Mouse (Mus musculus): ENCODE results near the gene Smug1. TPM values are rescaled to one million over a fixed set of nuclear protein-coding genes. Genes with fewer than 3 reads are reported as not detected.

The Smug1 gene
- polyA plus RNA-seq, 2 experiments = 18.2 to 18.6 TPM

DNA sequence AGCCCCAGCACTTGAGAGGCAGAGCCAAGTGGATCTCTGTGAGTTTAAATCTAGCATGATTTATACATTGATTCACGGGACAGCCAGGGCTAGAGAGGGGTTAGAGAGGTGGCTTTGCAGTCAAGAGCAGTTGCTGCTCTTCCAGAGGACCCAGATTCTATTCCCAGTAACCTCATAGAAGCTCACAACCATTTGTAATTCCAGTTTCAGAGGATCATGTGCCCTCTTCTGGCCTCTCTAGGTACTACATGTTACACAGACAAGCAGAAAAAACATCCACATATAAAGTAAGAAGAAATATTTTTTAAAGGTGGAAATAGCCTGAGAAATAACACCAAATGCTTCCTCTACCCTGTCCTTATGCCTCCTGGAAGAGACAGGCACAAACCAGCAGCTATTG, 36.2 kb downstream of the Smug1 start:
- ATAC-seq (ENCODE audit: low FRiP score, low read depth) (no peak), DNase-seq (ENCODE audit: low spot score) (no peak)
- no peak for TF ChIP-seq POLR2A (IDR thresholded peaks at IDR 0.05; ENCODE audit: borderline replicate concordance, extremely low read depth, insufficient read depth, insufficient read length)
- no peak overlapping the region for H3K4me2 ChIP-seq (replicated peaks; ENCODE audit: low read depth, low read length, severe bottlenecking)
- H3K9ac ChIP-seq (ENCODE audit: low read depth, low read length, severe bottlenecking) = no peak overlapping the region
- no peaks in the 10 kb centered on the region for H3K36me3 ChIP-seq (ENCODE audit: control insufficient read depth, insufficient read depth, low read length)
- H3K9me3 ChIP-seq (ENCODE audit: control insufficient read depth, low read length) = no peaks in the 10 kb centered on the region
- H3K4me3 ChIP-seq (replicated peaks; ENCODE audit: low read length) = no peak overlapping the region
- peaks cover 39% of the 10 kb centered on the region for H3K4me1 ChIP-seq (ENCODE audit: control insufficient read depth, insufficient read depth, low read length)
- WGBS = 65% methylated on average over 1 of the region's 1 CpGs
- no peaks in the 10 kb centered on the region for H3K27me3 ChIP-seq (ENCODE audit: control insufficient read depth, insufficient read depth, low read length)
- H3K27ac ChIP-seq (replicated peaks; ENCODE audit: low read depth, low read length) = no peak overlapping the region

DNA sequence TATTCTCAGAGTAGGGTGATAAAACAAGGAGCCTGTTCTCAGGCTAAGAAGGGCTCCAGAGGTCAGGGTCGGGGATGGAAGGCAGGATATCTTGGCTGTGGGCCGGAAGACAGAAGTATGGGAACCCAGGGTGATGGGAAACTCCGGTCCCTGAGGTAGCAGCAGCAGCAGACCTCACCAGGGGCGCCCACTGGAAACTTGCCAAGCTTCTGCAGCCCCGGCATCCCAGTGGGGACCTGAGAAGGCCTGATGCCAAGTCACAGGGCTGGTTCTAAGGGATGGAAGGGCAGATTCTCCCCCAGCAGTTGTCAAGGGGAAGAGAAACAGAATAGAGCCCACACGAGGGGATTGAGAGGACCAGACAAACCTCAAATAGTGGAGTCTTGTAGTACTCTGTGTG, 37.6 kb downstream of the Smug1 start:
- Histone ChIP-seq H3K27me3 (ENCODE audit: control insufficient read depth, insufficient read depth, low read length) (no peaks in the 10 kb centered on the region), H3K4me2 (replicated peaks; ENCODE audit: low read depth, low read length, severe bottlenecking) (peak overlapping the region; percentile 5; the same call in 1 of the 2 replicates), H3K4me3 (replicated peaks; ENCODE audit: low read length) (no peak overlapping the region), H3K9me3 (ENCODE audit: control insufficient read depth, low read length) (no peaks in the 10 kb centered on the region), H3K27ac (replicated peaks; ENCODE audit: low read depth, low read length) (no peak overlapping the region), H3K36me3 (ENCODE audit: control insufficient read depth, insufficient read depth, low read length) (no peaks in the 10 kb centered on the region), H3K9ac (ENCODE audit: low read depth, low read length, severe bottlenecking) (peak overlapping the region; percentile 25; the same call in 1 of the 2 replicates), H3K4me1 (ENCODE audit: control insufficient read depth, insufficient read depth, low read length) (peaks cover 25% of the 10 kb centered on the region)
- DNase-seq (ENCODE audit: low spot score) = no peak
- 21% methylated on average over 6 of the region's 6 CpGs for WGBS
- TF ChIP-seq POLR2A (IDR thresholded peaks at IDR 0.05; ENCODE audit: borderline replicate concordance, extremely low read depth, insufficient read depth, insufficient read length) = no peak
- ATAC-seq (ENCODE audit: low FRiP score, low read depth) = no peak

DNA sequence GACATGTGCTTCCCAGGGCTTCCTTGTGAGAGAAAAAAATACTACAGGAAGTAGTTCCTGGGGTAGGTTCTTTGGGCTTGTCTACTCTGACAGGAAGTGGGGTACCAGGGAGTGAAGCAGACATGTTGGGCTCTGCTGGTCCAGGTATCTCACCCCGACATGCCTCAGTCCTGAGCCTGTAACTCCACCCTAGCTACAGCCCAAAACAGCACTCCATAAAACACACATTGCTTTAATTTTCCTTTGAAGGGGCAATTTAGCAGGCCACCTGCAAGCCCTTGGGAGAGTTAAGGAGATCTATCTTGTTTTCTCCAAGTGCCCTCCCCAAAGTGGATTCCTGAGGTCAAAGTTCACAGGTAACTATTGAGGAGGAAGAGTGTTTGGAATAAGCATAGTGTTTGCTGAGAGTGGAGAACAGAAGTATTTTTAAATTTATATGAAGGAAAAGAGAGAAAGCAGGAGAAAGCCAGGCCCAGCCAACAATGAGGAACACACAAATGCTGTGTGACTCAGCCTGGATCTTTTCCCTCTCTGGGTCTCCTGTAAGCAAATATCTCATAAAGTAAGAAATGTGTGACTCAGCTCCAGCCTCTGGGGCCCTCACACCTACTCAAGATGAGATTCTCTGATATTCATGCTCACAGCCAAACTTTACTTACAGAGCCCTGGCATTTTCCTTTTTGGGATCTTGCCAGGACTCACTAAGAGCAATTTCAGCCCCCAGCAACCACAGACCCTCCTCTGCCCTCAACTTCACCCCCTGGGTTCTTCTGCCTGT, 38.6 kb downstream of the Smug1 start:
- ATAC-seq (ENCODE audit: low FRiP score, low read depth) (peak; percentile 45), DNase-seq (ENCODE audit: low spot score) (peak; percentile 72)
- Histone ChIP-seq H3K9me3 (ENCODE audit: control insufficient read depth, low read length) (no peaks in the 10 kb centered on the region), H3K4me1 (ENCODE audit: control insufficient read depth, insufficient read depth, low read length) (peaks cover 24% of the 10 kb centered on the region), H3K27me3 (ENCODE audit: control insufficient read depth, insufficient read depth, low read length) (no peaks in the 10 kb centered on the region), H3K27ac (replicated peaks; ENCODE audit: low read depth, low read length) (0 out of 2 replicates have a peak overlapping the region, but pooled peaks have one; percentile 8), H3K4me2 (replicated peaks; ENCODE audit: low read depth, low read length, severe bottlenecking) (no peak overlapping the region), H3K36me3 (ENCODE audit: control insufficient read depth, insufficient read depth, low read length) (no peaks in the 10 kb centered on the region), H3K4me3 (replicated peaks; ENCODE audit: low read length) (no peak overlapping the region), H3K9ac (ENCODE audit: low read depth, low read length, severe bottlenecking) (no peak overlapping the region)
- 0% methylated on average over 1 of the region's 1 CpGs for WGBS
- TF ChIP-seq POLR2A (IDR thresholded peaks at IDR 0.05; ENCODE audit: borderline replicate concordance, extremely low read depth, insufficient read depth, insufficient read length) = no peak

DNA sequence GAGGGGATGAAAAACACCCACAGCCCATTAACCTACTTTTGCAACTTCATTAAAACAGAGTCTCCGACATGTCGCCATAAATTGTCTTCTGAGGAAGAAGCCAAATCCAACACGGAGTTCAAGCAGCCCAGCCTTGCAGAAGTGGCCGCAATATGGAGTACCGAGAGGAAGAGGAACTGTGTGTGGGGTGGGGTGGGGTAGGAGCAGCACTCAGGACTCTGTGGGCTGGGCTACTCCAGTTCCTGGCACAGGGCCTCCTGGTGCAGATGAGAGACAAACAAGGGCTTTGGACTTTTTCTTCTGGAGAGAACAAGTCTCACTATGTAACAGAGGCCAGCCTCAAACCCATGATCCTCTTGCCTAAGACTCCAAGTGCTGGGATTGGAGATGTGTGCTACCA, 40.9 kb downstream of the Smug1 start:
- ATAC-seq (ENCODE audit: low FRiP score, low read depth) = no peak
- H3K4me3 ChIP-seq (replicated peaks; ENCODE audit: low read length) = no peak overlapping the region
- H3K4me2 ChIP-seq (replicated peaks; ENCODE audit: low read depth, low read length, severe bottlenecking) = no peak overlapping the region
- no peaks in the 10 kb centered on the region for H3K36me3 ChIP-seq (ENCODE audit: control insufficient read depth, insufficient read depth, low read length)
- peaks cover 11% of the 10 kb centered on the region; the same call in 1 of the 2 replicates for H3K27me3 ChIP-seq (ENCODE audit: control insufficient read depth, insufficient read depth, low read length)
- TF ChIP-seq POLR2A (IDR thresholded peaks at IDR 0.05; ENCODE audit: borderline replicate concordance, extremely low read depth, insufficient read depth, insufficient read length) = no peak
- 52% methylated on average over 5 of the region's 5 CpGs for WGBS
- no peak for DNase-seq (ENCODE audit: low spot score)
- H3K4me1 ChIP-seq (ENCODE audit: control insufficient read depth, insufficient read depth, low read length) = peaks cover 28% of the 10 kb centered on the region
- no peaks in the 10 kb centered on the region for H3K9me3 ChIP-seq (ENCODE audit: control insufficient read depth, low read length)
- H3K27ac ChIP-seq (replicated peaks; ENCODE audit: low read depth, low read length) = no peak overlapping the region
- H3K9ac ChIP-seq (ENCODE audit: low read depth, low read length, severe bottlenecking) = no peak overlapping the region

DNA sequence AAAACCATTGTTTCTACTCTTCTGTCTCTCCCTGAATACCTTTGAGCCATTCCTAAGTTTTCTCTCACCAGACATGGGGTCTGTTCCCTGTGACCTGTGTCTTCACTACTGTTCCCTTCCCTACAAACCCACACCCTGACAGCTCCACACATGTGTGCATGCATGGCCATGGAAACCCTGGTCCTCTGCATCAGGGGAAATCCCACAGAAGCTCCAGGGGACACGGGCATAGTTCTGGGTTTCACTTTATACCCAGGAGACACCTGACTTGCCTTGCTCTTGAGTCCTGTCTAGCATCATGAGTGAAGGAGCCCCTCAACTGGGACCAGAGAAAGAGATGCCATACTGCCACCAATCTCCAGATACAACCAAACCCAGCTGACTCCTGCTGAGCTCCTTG, 42.6 kb downstream of the Smug1 start:
- peaks cover 27% of the 10 kb centered on the region for H3K27me3 ChIP-seq (ENCODE audit: control insufficient read depth, insufficient read depth, low read length)

More for the DNA sequence above, 42.6 kb downstream of the Smug1 start:
- DNase-seq (ENCODE audit: low spot score) (no peak), ATAC-seq (ENCODE audit: low FRiP score, low read depth) (no peak)
- Histone ChIP-seq H3K9me3 (ENCODE audit: control insufficient read depth, low read length) (no peaks in the 10 kb centered on the region), H3K4me3 (replicated peaks; ENCODE audit: low read length) (no peak overlapping the region), H3K4me2 (replicated peaks; ENCODE audit: low read depth, low read length, severe bottlenecking) (no peak overlapping the region), H3K9ac (ENCODE audit: low read depth, low read length, severe bottlenecking) (no peak overlapping the region), H3K36me3 (ENCODE audit: control insufficient read depth, insufficient read depth, low read length) (no peaks in the 10 kb centered on the region), H3K27ac (replicated peaks; ENCODE audit: low read depth, low read length) (no peak overlapping the region), H3K4me1 (ENCODE audit: control insufficient read depth, insufficient read depth, low read length) (peaks cover 22% of the 10 kb centered on the region)
- WGBS = 77% methylated on average over 1 of the region's 1 CpGs
- TF ChIP-seq POLR2A (IDR thresholded peaks at IDR 0.05; ENCODE audit: borderline replicate concordance, extremely low read depth, insufficient read depth, insufficient read length) = no peak

Measured in limb, embryonic 14.5 days (tissue).